Comparison of ENCODE assay signal across 28 mouse cellular contexts in the genomic region with DNA sequence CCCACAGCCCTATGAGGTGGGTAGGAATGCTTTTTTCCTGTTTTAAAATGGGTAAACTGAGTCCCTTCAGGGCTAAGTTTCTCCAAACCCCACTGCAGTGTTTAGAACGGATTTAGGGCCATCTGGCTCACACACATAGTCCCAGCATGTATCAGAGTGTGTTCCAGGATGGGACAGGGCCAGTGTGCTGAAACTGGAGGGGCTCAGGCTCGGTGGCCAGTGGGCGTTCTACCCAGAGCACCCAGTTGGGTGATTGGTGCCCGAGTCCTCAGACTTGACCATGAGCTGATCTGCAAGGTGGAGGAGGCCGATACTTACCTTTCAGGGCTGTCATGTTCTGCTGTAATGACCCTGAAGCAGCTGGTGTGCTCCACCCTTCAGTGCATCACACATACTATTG.
"Had no signal": no experiment of that assay in that cellular context is flagged by ENCODE, and none has a peak within 500 bp of the region (broad histone marks: within the 10 kb centered on the region; RNA-seq: fewer than 3 reads in every experiment).

No protein-coding gene starts in this region.

- H3K27me3 ChIP-seq: limb, embryonic 12.5 days; limb, embryonic 13.5 days; limb, embryonic 15.5 days; midbrain, embryonic 12.5 days; midbrain, embryonic 13.5 days; midbrain, embryonic 15.5 days had no signal

- H3K27ac ChIP-seq: left cerebral cortex, adult 2 months; limb, embryonic 10.5 days; limb, embryonic 12.5 days; limb, embryonic 13.5 days; limb, embryonic 15.5 days; liver, embryonic 12.5 days; liver, embryonic 13.5 days; liver, embryonic 14.5 days; liver, embryonic 15.5 days; lung, embryonic 15.5 days; macrophage; midbrain, embryonic 10.5 days; midbrain, embryonic 12.5 days; midbrain, embryonic 13.5 days; midbrain, embryonic 15.5 days had no signal

- H3K4me3 ChIP-seq: left cerebral cortex, adult 2 months; limb, embryonic 10.5 days; limb, embryonic 12.5 days; limb, embryonic 13.5 days; limb, embryonic 15.5 days; liver, embryonic 12.5 days; liver, embryonic 13.5 days; liver, embryonic 15.5 days; lung, embryonic 15.5 days; megakaryocyte, embryonic 14.5 days; midbrain, embryonic 10.5 days; midbrain, embryonic 12.5 days; midbrain, embryonic 13.5 days; midbrain, embryonic 15.5 days; myocyte had no signal

- DNase-seq: left cerebral cortex, postnatal 4 days; liver; liver, embryonic 13.5 days; liver, postnatal 0 days; lung, adult 18-20 months; lung, adult 2 months; lung, embryonic 14.5 days; lung, postnatal 10 days; lung, postnatal 14 days; lung, postnatal 36 days; lung, postnatal 4 days; midbrain, embryonic 14.5 days had no signal

- H3K36me3 ChIP-seq: limb, embryonic 10.5 days; limb, embryonic 12.5 days; limb, embryonic 13.5 days; limb, embryonic 15.5 days; liver, embryonic 12.5 days; liver, embryonic 13.5 days; liver, embryonic 15.5 days; lung, embryonic 15.5 days; midbrain, embryonic 10.5 days; midbrain, embryonic 12.5 days; midbrain, embryonic 13.5 days; midbrain, embryonic 15.5 days had no signal

- H3K4me1 ChIP-seq: limb, embryonic 15.5 days; megakaryocyte, embryonic 14.5 days had no signal
